ENCODE assay signal across 1 mouse cellular context in the genomic region with DNA sequence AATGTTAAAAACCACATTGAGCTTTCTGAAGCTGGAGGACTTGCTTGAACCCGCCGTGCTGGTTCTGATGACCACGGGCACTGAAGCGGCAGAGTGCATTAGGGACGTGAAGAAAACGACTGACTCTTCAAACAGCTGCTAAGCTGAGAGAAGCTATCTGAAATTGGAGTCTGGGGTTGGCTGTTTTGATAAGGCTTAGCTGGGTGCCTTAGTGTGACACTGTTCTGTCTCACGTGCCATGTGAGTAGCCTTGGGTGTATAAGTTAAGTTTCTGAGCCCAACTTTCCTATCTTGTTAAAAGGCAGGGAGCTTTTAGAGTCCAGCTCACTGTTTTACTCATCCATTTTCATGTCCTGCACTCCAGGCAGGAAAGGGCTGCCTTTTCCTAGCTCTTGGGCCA.
TF ChIP-seq lines count a peak whose summit lies in the region.

No protein-coding gene starts in this region.

TF ChIP-seq in MEL, 35 proteins besides CTCF, POLR2A, EP300 and RAD21 (continued from another document):
- TF ChIP-seq MAX (IDR thresholded peaks at IDR 0.05; ENCODE audit: low read length) (no peak), USF1 (IDR thresholded peaks at IDR 0.05; ENCODE audit: low read depth, low read length) (no peak), TBP (IDR thresholded peaks at IDR 0.05; ENCODE audit: low read depth, low read length) (no peak), ELF1 (IDR thresholded peaks at IDR 0.05; ENCODE audit: low read depth, low read length) (no peak), GATA1 (IDR thresholded peaks at IDR 0.05; ENCODE audit: low read depth, low read length) (peak; percentile 41), ZC3H11A (IDR thresholded peaks at IDR 0.05; ENCODE audit: low read depth, low read length) (no peak), NELFE (IDR thresholded peaks at IDR 0.05; ENCODE audit: low read depth, low read length) (no peak), NRF1 (IDR thresholded peaks at IDR 0.05; ENCODE audit: insufficient read depth, low read depth, low read length, poor library complexity, severe bottlenecking) (no peak), ZNF384 (IDR thresholded peaks at IDR 0.05; ENCODE audit: low read depth, low read length) (no peak), SIN3A (IDR thresholded peaks at IDR 0.05; ENCODE audit: low read length) (no peak), ETS1 (IDR thresholded peaks at IDR 0.05; ENCODE audit: low read depth, low read length) (peak; percentile 54), BHLHE40 (IDR thresholded peaks at IDR 0.05; ENCODE audit: borderline replicate concordance, low read depth, low read length) (peak; percentile 92), GABPA (IDR thresholded peaks at IDR 0.05; ENCODE audit: low read depth, low read length) (no peak), TCF12 (IDR thresholded peaks at IDR 0.05; ENCODE audit: low read depth, low read length) (peak; percentile 31; the same call in 1 of the 2 replicates), TAL1 (IDR thresholded peaks at IDR 0.05; ENCODE audit: low read length) (no peak), CHD1 (IDR thresholded peaks at IDR 0.05; ENCODE audit: low read depth, low read length) (no peak), SMC3 (IDR thresholded peaks at IDR 0.05; ENCODE audit: low read depth, low read length) (no peak), E2F4 (IDR thresholded peaks at IDR 0.05; ENCODE audit: borderline replicate concordance, low read depth, low read length) (no peak), ZKSCAN1 (IDR thresholded peaks at IDR 0.05; ENCODE audit: low read depth, low read length) (no peak), POLR2AphosphoS2 (IDR thresholded peaks at IDR 0.05; ENCODE audit: low read length) (no peak), JUND (IDR thresholded peaks at IDR 0.05; ENCODE audit: low read depth, low read length) (no peak), HCFC1 (IDR thresholded peaks at IDR 0.05; ENCODE audit: low read depth, low read length) (no peak), USF2 (IDR thresholded peaks at IDR 0.05; ENCODE audit: borderline replicate concordance in 1 of 2, insufficient read depth in 1 of 2, low read depth in 1 of 2, low read length in 2 of 2) (no peak), CHD2 (IDR thresholded peaks at IDR 0.05; ENCODE audit: low read length) (no peak), RCOR1 (IDR thresholded peaks at IDR 0.05; ENCODE audit: low read depth, low read length) (no peak), MAFK (IDR thresholded peaks at IDR 0.05; ENCODE audit: borderline replicate concordance, low read depth, low read length) (no peak), UBTF (IDR thresholded peaks at IDR 0.05; ENCODE audit: borderline replicate concordance, insufficient read depth, low read depth, low read length) (no peak), MXI1 (IDR thresholded peaks at IDR 0.05; ENCODE audit: low read depth, low read length) (peak; percentile 72), MAZ (IDR thresholded peaks at IDR 0.05; ENCODE audit: low read depth, low read length) (no peak), MEF2A (IDR thresholded peaks at IDR 0.05; ENCODE audit: extremely low read depth, insufficient replicate concordance, low read depth, low read length, poor library complexity, severe bottlenecking) (no peak), POLR2AphosphoS5 (IDR thresholded peaks at IDR 0.05; ENCODE audit: borderline replicate concordance, low read depth, low read length) (no peak), KAT2A (conservative IDR thresholded peaks at IDR 0.05; ENCODE audit: low read depth, low read length) (no peak)
TF ChIP-seq in MEL: peak in this region for 5.
